Mouse (Mus musculus) left cerebral cortex, adult 8-10 months (tissue): ENCODE results near the gene Pld5. TPM values are rescaled to one million over a fixed set of nuclear protein-coding genes. Genes with fewer than 3 reads are reported as not detected.
A peak's percentile ranks its signal among the peaks of the same experiment; 100 is the strongest.

Source experiments
- DNase-seq, 2 experiments: peaks; one replicate each; pipeline ENCODE4 v3.0.0; 2022; ENCODE audit warnings: low spot score in 2 of 2
- total RNA-seq, 4 experiments: library from RNA; stranded (reverse); gene quantifications; 2 replicates each; pipeline ENCODE4 v1.2.4; 2022

Pld5 gene
- total RNA-seq: 10 to 100 TPM in 2 of 4 experiments, 1 to 10 TPM in 2; 8.4 to 12.2 (median 10.6) TPM

DNA sequence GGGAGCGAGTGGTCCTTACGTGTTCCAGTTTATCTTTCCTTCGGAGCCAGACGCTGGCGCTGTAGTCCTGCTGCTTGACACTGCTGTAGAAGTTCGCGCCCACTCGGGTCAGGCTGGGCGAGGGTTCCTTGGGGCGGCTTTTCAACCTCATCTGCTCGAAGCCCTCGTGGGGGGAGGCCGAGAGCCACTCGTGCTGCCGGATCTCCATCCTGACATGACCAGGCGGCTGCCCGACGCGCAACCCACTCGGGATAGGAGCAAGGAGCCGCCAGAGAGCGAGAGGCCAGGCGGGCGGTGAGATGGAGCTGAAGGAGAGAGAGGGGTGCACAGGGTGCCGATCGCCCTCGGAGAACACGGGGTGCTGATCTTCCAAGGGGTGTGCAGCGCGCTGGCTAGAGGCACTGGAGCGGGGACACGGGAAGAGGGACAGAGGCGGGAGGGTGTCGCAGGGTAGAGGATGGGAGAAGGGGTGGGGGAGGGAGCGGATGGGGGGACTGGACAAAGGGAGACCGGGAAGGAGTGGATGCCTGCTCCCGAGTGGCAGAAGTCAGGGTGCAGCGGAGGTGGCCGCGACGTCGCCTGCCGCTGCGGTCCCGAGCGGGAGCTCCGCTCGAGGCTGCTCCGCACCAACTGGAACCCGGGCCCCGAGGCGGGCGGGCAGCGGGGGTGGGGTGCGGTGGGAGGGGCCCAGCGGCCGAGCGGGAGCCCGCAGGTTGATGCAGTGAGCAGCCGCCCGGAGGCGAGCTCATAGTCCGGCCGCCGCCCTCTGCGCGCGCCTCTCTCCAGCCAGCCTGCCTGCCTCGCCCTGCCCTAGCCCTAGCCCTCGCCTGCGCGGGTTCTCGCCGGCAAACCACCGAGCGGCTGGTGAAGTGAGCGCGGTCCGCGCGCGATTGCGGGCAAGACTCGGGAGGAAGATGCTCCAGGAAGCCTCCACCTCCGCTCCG, at the start of gene Pld5:
Gene Pld5, minus strand, starts transcription at position 646 of the 944 bp plus-strand sequence.
- peak in 1 of 2 experiments; percentile 41 for DNase-seq

- DNase-seq: no peak
Measured at GRCm38 (mm10) chr1:176315063-176315462, 40.0 kb upstream of the Pld5 start.

GRCm38 (mm10) chr1:176310174-176310573, 35.1 kb upstream of the Pld5 start:
- no peak for DNase-seq

- DNase-seq: no peak
Measured at GRCm38 (mm10) chr1:176289396-176289795, 14.3 kb upstream of the Pld5 start.

DNA sequence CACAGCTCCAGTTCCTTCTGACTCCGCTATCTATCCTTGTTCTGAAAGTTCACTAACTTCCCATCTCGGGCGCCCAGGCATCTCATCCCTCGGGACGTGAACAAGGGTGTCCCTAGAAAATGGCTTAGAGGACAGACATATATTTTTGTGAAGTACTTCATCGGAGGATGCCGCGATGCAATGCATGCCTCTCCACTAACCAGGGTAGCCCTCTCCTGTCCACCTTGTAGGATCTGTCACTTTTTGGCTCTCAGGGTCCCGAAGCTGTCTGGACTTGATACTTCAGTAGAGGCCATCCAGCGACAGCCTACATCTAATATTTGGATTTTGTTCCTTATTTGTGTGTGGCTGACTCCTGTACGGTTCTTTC, 484 bp upstream of the Pld5 start:
- no peak for DNase-seq

DNA sequence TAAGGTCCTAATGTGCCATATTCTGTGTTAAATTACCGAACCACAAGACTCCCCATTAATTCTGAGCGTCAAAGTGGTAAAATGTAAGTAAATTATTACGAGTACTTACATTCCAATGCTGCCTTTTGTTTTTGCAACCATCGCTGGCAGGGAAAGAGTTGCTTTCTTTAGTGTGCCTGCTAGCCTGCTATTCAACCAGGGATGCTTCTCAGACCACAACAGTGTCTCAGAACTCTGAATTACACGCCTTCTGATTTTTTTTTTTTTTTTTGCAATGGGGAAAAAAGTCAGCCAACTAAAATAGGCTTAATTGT, 26.4 kb downstream of the Pld5 start:
- no peak for DNase-seq

DNA sequence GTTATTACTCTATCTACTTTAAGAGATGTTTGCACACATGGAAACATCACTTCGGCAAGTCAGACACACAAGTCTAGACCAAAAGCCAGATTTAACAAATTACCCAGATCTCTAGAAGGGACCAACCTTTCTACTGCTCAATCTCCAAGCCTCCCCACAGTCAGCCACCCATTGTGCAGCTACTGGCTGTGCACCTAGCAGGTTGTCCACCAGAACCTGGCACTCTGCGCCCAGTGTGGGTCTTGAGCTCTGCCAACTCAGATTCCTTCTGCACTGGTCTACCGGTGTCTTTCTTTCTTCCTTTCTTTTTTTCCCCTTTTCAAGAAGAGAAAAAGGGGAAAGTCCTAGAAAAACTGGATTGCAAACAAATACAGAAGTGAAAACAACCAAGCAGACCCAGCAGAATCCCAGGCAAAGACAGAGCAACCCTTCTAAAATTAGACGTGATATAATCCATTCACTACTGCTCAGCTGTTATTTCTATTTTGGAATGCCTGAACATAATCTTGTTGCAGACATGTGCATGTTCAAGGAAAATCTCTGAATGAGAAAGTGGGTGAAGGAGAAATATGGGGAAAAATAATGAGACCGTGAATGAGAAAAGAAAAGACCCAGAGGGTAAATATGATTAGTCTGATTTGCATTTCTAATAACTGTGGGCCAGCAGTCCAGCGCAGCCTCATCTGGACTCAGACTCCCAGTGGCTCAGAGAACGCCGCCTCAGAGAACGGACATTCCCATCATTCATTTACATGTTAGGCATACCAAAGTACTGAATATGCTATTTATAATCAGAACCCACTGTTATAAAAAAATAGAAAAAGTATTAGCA, 27.0 kb downstream of the Pld5 start:
- DNase-seq: no peak

DNA sequence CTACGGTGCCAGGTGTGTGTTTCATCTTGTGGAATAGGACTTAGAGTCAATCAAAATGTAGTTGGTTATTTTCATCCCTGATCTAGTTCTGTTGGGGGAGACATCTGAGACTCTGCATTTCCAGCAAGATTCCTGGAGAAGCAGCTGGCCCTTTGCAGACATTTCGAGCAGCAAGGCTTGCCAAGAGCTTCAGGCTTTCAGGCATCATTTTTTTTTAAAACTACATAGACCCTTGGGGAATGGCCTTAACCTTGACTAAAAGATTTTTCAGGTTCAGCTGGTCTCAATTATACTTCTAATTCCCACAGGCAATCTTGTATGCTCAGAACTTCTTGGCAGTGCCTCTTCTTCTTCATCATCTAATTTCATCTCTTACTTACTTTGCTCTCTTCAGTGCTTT, 35.9 kb downstream of the Pld5 start:
- DNase-seq: no peak

GRCm38 (mm10) chr1:176223794-176224193, 51.3 kb downstream of the Pld5 start:
- DNase-seq: no peak

GRCm38 (mm10) chr1:176223196-176223595, 51.9 kb downstream of the Pld5 start:
- peak; percentile 12 to 70 for DNase-seq

- DNase-seq: no peak
Measured at GRCm38 (mm10) chr1:176218217-176218616, 56.9 kb downstream of the Pld5 start.

DNA sequence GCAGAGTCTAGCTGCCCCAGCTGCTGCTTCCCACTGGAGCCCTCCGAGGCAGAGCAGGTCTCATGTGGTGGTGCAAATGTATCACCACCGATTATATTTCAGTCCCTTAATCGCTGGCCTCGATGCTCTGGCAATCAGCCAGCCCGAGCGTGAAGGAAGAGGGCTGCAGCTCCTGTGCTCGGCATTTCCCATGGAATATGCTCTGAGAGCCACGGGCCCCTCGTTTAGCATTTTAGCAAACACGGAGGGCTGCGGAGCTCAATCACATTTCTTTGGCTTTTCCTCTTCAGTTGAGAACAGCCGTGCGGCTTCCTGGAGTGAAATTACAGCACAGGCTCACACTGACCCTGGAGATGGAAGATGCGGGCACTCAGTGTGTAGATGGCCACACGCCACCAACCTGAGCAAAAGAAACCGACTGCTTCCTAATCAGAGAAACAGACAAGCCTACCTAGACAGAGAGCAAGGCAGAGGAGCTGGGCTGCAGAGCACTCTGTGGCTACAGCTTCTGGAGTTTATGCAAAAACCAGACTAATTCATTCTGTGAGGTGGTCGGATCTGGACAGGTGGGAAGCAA, 61.4 kb downstream of the Pld5 start:
- no peak for DNase-seq

- DNase-seq: no peak
Measured at GRCm38 (mm10) chr1:176212922-176213644, 62.0 kb downstream of the Pld5 start.

- DNase-seq: no peak
Measured at GRCm38 (mm10) chr1:176210803-176211202, 64.3 kb downstream of the Pld5 start.

DNA sequence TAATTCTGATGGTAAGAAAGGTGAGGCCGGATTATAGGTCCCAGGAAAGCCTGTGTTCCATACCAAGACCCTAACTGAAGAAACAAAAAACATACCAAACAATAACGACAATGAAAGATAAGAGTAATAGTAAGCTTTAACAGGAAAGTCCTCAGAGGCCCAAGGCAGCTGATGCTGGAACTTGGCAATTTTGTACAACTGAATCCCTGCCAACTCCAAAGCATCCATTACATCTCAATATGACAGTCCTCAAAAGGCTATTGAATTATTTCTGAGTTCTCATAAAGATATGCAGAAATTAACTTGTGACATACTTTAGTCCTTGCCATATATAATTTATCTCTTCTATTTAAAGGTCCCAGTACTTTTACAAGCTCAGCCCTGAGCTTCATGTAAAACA, 67.1 kb downstream of the Pld5 start:
- no peak for DNase-seq

- no peak for DNase-seq
Measured at GRCm38 (mm10) chr1:176202360-176202759, 72.8 kb downstream of the Pld5 start.

DNA sequence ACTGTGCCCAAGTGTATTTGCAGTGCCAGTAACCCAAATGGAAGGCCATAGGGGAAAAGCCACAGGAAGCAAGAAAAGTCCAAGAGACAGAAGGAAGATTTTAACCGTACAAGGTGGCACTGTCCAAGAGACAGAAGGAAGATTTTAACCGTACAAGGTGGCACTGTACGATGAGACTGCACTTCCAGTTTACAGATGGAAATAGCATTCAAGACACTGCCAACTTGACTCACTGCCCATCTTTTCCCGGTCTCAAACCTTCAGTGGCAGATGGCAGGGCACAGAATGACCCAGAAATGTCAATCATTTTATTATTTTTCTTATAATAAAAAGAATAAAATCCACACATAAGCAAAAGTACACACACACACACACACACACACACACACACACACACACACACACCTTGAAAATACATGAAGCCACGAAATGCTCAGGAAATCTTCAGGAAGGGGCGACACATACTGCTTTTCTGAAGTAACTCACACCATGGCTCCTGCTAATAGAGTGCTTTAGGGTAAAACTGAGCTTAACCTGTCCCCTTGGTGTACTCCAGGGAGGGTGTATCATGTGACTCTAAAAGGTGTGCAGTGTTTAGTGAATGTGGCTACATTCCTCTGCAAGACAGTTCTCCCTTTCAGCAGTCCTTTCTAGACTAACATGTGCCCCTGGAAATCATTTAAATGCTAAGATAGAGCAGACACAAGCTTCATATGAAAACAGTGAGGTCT, 77.9 kb downstream of the Pld5 start:
- DNase-seq: no peak

DNA sequence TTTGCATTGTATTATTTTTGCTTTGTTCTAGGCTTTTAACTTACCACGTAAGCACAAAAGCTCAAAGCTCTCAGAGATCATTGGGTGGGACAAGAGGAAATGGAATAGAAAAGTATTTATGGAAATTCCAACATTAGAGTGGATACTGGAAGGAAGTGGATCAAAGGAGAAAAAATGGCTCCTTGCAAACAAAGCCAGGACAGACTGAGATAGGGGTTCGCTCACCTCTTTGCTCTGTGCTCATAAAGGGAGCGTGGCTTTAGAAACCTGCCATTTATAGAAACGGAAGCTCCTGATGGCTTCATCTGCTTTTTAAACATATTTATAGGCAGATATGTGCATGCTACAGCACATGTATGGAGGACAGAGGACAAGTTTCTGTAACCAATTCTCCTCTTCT, 78.8 kb downstream of the Pld5 start:
- no peak for DNase-seq

- DNase-seq: no peak
Measured at GRCm38 (mm10) chr1:176194727-176195126, 80.4 kb downstream of the Pld5 start.

- no peak for DNase-seq
Measured at GRCm38 (mm10) chr1:176183991-176184390, 91.1 kb downstream of the Pld5 start.

DNA sequence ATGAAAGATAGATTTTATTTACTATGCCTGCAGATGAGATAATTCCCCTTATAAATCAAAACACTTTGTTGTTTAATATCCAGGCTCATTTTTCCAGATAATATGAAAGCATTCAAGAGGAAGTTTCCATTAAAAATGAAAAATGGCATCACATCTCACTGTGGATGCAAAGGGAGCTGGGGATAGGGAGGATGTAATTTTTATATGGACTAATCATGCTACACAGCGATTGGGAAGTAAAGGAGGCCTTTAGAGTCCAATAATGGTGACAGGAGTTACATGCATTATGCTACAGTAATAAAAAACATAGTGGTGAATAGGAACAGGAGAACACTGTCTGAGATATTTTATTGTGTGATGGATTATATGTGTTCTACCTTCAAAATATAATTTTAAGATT, 100.1 kb downstream of the Pld5 start:
- no peak for DNase-seq
